Mouse (Mus musculus) cerebellum, adult 2 months (tissue): ENCODE measurements around the gene Pde3a. TPM values are rescaled to one million over a fixed set of nuclear protein-coding genes. Genes with fewer than 3 reads are reported as not detected.

ENCODE experiments used
- DNase-seq, 2 experiments: peaks; one replicate each; pipeline ENCODE4 v3.0.0; 2021
- H3K27ac ChIP-seq: fragments of 200-500 bp; 2 replicates; pipeline ENCODE4 v1.5.1; 2012; ENCODE audit warnings: low read length, control low read depth, inconsistent platforms; ENCODE audit not compliant: insufficient read depth
- H3K27me3 ChIP-seq: fragments of 200-500 bp; 2 replicates; pipeline ENCODE4 v1.6.1; 2012; ENCODE audit warnings: inconsistent platforms, mild to moderate bottlenecking, low read length, moderate library complexity; ENCODE audit not compliant: control insufficient read depth, insufficient read depth
- H3K4me1 ChIP-seq: fragments of 200-500 bp; 2 replicates; pipeline ENCODE4 v1.6.1; 2011; ENCODE audit warnings: low read length; ENCODE audit not compliant: control insufficient read depth, insufficient read depth
- H3K4me3 ChIP-seq: fragments of 200-500 bp; replicated peaks from 2 replicates; pipeline ENCODE3; 2011; ENCODE audit warnings: mild to moderate bottlenecking, low read depth, low read length, control low read depth; ENCODE audit not compliant: insufficient read depth
- CTCF ChIP-seq: fragments of 200-500 bp; IDR thresholded peaks from 2 replicates; pipeline ENCODE4 v1.5.1; 2011; ENCODE audit warnings: low read depth, mild to moderate bottlenecking, control low read depth, low read length, moderate library complexity, borderline replicate concordance; ENCODE audit not compliant: insufficient read depth
- POLR2A ChIP-seq: fragments of 200-500 bp; IDR thresholded peaks from 2 replicates; pipeline ENCODE4 v1.6.1; 2011; ENCODE audit warnings: low read length, control low read depth, borderline replicate concordance; ENCODE audit not compliant: insufficient read depth
- WGBS: fragments of 180-500 bp; shearing (Covaris S2); methylation state at CpG from one replicate; pipeline ENCODE4 v1.1.7; 2018; 5-methylcytosine and 5-hydroxymethylcytosine counted together
- polyA plus RNA-seq: library from polyadenylated mRNA; depleted of rRNA; stranded (reverse); fragments of >200 nt; gene quantifications from 2 replicates; pipeline ENCODE4 v1.2.3, GENCODE M21; 2012; rRNA removed

The Pde3a gene
- polyA plus RNA-seq: 3.3 and 3.4 TPM in 2 replicates

GRCm38 (mm10) chr6:141248691-141249584 lies at the start of gene Pde3a:
Gene Pde3a (plus strand): TSS chr6:141249269.
- DNase-seq: peak in 1 of 2 experiments; percentile 31
- H3K27ac ChIP-seq: peak within 1 kb of the TSS; percentile 51
- 3% methylated on average over 24 of the region's 28 CpGs for WGBS

GRCm38 (mm10) chr6:141200173-141200615 lies 48.9 kb upstream of the Pde3a start:
- Histone ChIP-seq H3K27me3 (no peaks in the 10 kb centered on the region), H3K27ac (no peak overlapping the region), H3K4me3 (no peak overlapping the region), H3K4me1 (no peaks in the 10 kb centered on the region)
- DNase-seq: no peak
- TF ChIP-seq POLR2A (no peak), CTCF (no peak)

More at GRCm38 (mm10) chr6:141248691-141249584, at the start of gene Pde3a:
- TF ChIP-seq POLR2A: no peak
- no peak for TF ChIP-seq CTCF
- H3K4me3 ChIP-seq: peak within 1 kb of the TSS; percentile 84
- H3K4me1 ChIP-seq: peaks cover 10% of the 10 kb centered on the region; the same call in 1 of the 2 replicates
- no peaks in the 10 kb centered on the region for H3K27me3 ChIP-seq

- H3K27ac ChIP-seq: no peak overlapping the region
- DNase-seq: no peak
- H3K4me3 ChIP-seq: no peak overlapping the region
- WGBS: 86% methylated on average over 6 of the region's 6 CpGs
- no peak for TF ChIP-seq CTCF
- TF ChIP-seq POLR2A: no peak
- H3K4me1 ChIP-seq: no peaks in the 10 kb centered on the region
- H3K27me3 ChIP-seq: no peaks in the 10 kb centered on the region
Observed at GRCm38 (mm10) chr6:141207531-141207930, 41.5 kb upstream of the Pde3a start.

- Histone ChIP-seq H3K4me3 (no peak overlapping the region), H3K27ac (no peak overlapping the region), H3K27me3 (no peaks in the 10 kb centered on the region), H3K4me1 (no peaks in the 10 kb centered on the region)
- TF ChIP-seq POLR2A: no peak
- TF ChIP-seq CTCF: no peak
- WGBS: 90% methylated on average over 1 of the region's 1 CpGs
- no peak for DNase-seq
Observed at GRCm38 (mm10) chr6:141208283-141208872, 40.7 kb upstream of the Pde3a start.

- no peak for DNase-seq
- 89% methylated on average over 3 of the region's 3 CpGs for WGBS
- TF ChIP-seq POLR2A (no peak), CTCF (no peak)
- Histone ChIP-seq H3K27ac (no peak overlapping the region), H3K4me3 (no peak overlapping the region), H3K27me3 (no peaks in the 10 kb centered on the region), H3K4me1 (no peaks in the 10 kb centered on the region)
Observed at GRCm38 (mm10) chr6:141210021-141210420, 39.0 kb upstream of the Pde3a start.

- peak overlapping the region; percentile 60; the same call in 1 of the 2 replicates for H3K27ac ChIP-seq
- TF ChIP-seq POLR2A: no peak
- TF ChIP-seq CTCF: no peak
- no peaks in the 10 kb centered on the region for H3K27me3 ChIP-seq
- DNase-seq: peak; percentile 39 to 69
- H3K4me3 ChIP-seq: no peak overlapping the region
- 8% methylated on average over 3 of the region's 3 CpGs for WGBS
- H3K4me1 ChIP-seq: peaks cover 8% of the 10 kb centered on the region
Observed at GRCm38 (mm10) chr6:141221081-141221480, 28.0 kb upstream of the Pde3a start.

GRCm38 (mm10) chr6:141226851-141227657 lies 22.0 kb upstream of the Pde3a start:
- TF ChIP-seq CTCF (no peak), POLR2A (no peak)
- 73% methylated on average over 15 of the region's 15 CpGs for WGBS
- Histone ChIP-seq H3K4me3 (no peak overlapping the region), H3K4me1 (no peaks in the 10 kb centered on the region), H3K27ac (no peak overlapping the region), H3K27me3 (no peaks in the 10 kb centered on the region)
- DNase-seq: no peak

GRCm38 (mm10) chr6:141227658-141228005 lies 21.4 kb upstream of the Pde3a start:
- 76% methylated on average over 3 of the region's 3 CpGs for WGBS
- Histone ChIP-seq H3K4me1 (no peaks in the 10 kb centered on the region), H3K27ac (no peak overlapping the region), H3K27me3 (no peaks in the 10 kb centered on the region), H3K4me3 (no peak overlapping the region)
- DNase-seq: no peak
- TF ChIP-seq POLR2A: no peak
- no peak for TF ChIP-seq CTCF
